Mouse (Mus musculus) bone marrow, adult 2 months (tissue): ENCODE results near the gene Ccdc93. TPM values are rescaled to one million over a fixed set of nuclear protein-coding genes. Genes with fewer than 3 reads are reported as not detected.

Experiments used
- H3K27ac ChIP-seq: fragments of 200-500 bp; 2 replicates; pipeline ENCODE4 v1.5.1; 2012; ENCODE audit warnings: low read depth, mild to moderate bottlenecking, control low read depth, inconsistent platforms, low read length; ENCODE audit not compliant: control insufficient read depth, poor library complexity, insufficient read depth
- H3K4me1 ChIP-seq: fragments of 200-500 bp; 2 replicates; pipeline ENCODE4 v1.6.1; 2011; ENCODE audit warnings: low read length; ENCODE audit not compliant: control insufficient read depth, insufficient read depth
- H3K4me3 ChIP-seq: fragments of 200-500 bp; replicated peaks from 2 replicates; pipeline ENCODE3; 2011; ENCODE audit warnings: mild to moderate bottlenecking, low read depth, low read length, control low read depth; ENCODE audit not compliant: control insufficient read depth
- CTCF ChIP-seq: fragments of 200-500 bp; IDR thresholded peaks from 2 replicates; pipeline ENCODE4 v1.5.1; 2011; ENCODE audit warnings: low read length, control low read depth; ENCODE audit not compliant: control insufficient read depth, insufficient read depth
- POLR2A ChIP-seq: fragments of 200-500 bp; IDR thresholded peaks from 2 replicates; pipeline ENCODE4 v1.6.1; 2011; ENCODE audit warnings: low read depth, mild to moderate bottlenecking, control low read depth, low read length, borderline replicate concordance; ENCODE audit not compliant: control insufficient read depth
- WGBS: fragments of 180-500 bp; shearing (Covaris S2); methylation state at CpG from one replicate; pipeline ENCODE4 v1.1.7; 2018; 5-methylcytosine and 5-hydroxymethylcytosine counted together
- polyA plus RNA-seq: library from polyadenylated mRNA; stranded (reverse); fragments of >200 nt; gene quantifications from 2 replicates; pipeline ENCODE4 v1.2.4, GENCODE M21; 2011; ENCODE audit warnings: low replicate concordance; ENCODE audit not compliant: missing spikeins, insufficient read depth, insufficient read length

Ccdc93 gene
- polyA plus RNA-seq: 3.5 and 4.7 TPM in 2 replicates

- Histone ChIP-seq H3K4me1 (peaks cover 2% of the 10 kb centered on the region; the same call in 1 of the 2 replicates), H3K4me3 (peak within 1 kb of the TSS; percentile 85), H3K27ac (peak within 1 kb of the TSS; percentile 62)
- TF ChIP-seq POLR2A: peak; percentile 70; the same call in 1 of the 2 replicates
- no peak for TF ChIP-seq CTCF
- under 1% methylated on average over 47 of the region's 47 CpGs for WGBS
These were observed at the start of gene Ccdc93 for GRCm38 (mm10) chr1:121430938-121431928. Gene Ccdc93, plus strand, starts transcription at chr1:121431049.

DNA sequence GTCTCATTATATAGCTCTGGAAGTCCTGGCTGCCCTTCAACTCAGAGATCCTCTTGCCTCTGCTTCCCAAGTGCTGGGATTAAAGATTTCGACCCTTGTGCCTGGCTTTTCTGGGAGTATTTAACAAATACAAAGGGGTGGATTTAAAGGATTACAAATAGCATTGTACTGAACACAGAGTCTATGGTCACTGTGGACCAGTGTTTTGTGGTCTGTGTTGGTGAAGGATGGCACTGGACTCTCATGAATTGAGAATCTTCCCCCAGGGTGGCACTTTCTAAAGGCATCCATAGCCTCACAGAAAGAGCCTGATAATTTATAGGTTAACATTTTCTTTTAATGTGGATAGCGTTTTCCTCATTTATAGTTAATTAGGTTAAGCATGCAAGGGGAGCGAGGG is 49.3 kb upstream of the Ccdc93 start:
- WGBS: 74% methylated on average over 3 of the region's 3 CpGs
- H3K4me1 ChIP-seq: no peaks in the 10 kb centered on the region
- H3K27ac ChIP-seq: no peak overlapping the region
- TF ChIP-seq CTCF: no peak
- TF ChIP-seq POLR2A: no peak
- no peak overlapping the region for H3K4me3 ChIP-seq

DNA sequence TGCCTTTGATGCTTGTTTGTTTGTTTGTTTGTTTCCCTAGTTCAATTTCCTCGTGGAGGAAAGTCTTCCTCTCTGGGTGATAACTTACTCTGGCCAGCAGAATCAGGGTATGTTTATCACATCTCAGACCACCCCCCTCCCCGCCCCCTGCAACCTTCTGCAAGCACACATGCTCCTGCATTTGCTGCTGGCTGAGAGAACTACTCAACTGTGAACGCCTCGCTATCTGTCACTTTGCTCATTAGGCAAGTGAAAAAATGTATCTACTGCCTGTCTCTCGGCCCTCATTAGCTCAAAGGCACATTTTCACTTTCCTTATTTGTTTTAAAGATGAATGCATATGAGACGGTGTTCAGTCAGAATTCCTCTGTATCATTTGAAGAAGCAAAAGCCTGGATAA is 42.5 kb upstream of the Ccdc93 start:
- H3K27ac ChIP-seq: no peak overlapping the region
- H3K4me1 ChIP-seq: no peaks in the 10 kb centered on the region
- no peak overlapping the region for H3K4me3 ChIP-seq
- no peak for TF ChIP-seq POLR2A
- TF ChIP-seq CTCF: no peak
- 68% methylated on average over 6 of the region's 6 CpGs for WGBS

DNA sequence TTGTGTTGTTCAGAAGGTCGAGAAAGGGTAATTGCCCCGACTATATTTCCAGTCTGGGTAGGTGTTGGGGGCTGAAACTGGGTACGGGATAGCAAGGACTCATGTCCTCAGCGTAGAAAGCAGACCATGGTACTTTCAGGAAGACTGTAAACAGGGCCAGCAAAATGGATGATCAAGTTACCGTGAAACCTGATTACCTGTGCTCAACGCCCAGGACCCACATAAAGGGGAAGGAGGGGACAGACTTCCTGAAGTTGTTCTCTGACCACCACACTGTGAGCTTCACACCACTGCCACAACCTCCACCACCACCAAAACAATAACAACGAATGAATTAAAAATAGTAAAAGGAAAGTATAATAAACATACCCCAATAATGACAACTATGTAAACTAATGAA is 42.1 kb upstream of the Ccdc93 start:
- Histone ChIP-seq H3K4me3 (no peak overlapping the region), H3K4me1 (no peaks in the 10 kb centered on the region), H3K27ac (no peak overlapping the region)
- WGBS: 74% methylated on average over 7 of the region's 7 CpGs
- TF ChIP-seq CTCF (no peak), POLR2A (no peak)

GRCm38 (mm10) chr1:121389574-121389973 is 41.3 kb upstream of the Ccdc93 start:
- Histone ChIP-seq H3K4me3 (no peak overlapping the region), H3K4me1 (no peaks in the 10 kb centered on the region), H3K27ac (no peak overlapping the region)
- TF ChIP-seq POLR2A (no peak), CTCF (0 out of 2 replicates have a peak, but pooled peaks have one; percentile 12)
- WGBS: 85% methylated on average over 12 of the region's 12 CpGs

- WGBS: 91% methylated on average over 5 of the region's 5 CpGs
- Histone ChIP-seq H3K4me1 (no peaks in the 10 kb centered on the region), H3K27ac (no peak overlapping the region), H3K4me3 (no peak overlapping the region)
- no peak for TF ChIP-seq CTCF
- no peak for TF ChIP-seq POLR2A
These were observed 40.8 kb upstream of the Ccdc93 start for GRCm38 (mm10) chr1:121390003-121390402.

- TF ChIP-seq CTCF: no peak
- TF ChIP-seq POLR2A: no peak
- WGBS: 74% methylated on average over 13 of the region's 13 CpGs
- H3K4me1 ChIP-seq: no peaks in the 10 kb centered on the region
- no peak overlapping the region for H3K4me3 ChIP-seq
- H3K27ac ChIP-seq: no peak overlapping the region
These were observed 40.4 kb upstream of the Ccdc93 start for GRCm38 (mm10) chr1:121390421-121390820.

DNA sequence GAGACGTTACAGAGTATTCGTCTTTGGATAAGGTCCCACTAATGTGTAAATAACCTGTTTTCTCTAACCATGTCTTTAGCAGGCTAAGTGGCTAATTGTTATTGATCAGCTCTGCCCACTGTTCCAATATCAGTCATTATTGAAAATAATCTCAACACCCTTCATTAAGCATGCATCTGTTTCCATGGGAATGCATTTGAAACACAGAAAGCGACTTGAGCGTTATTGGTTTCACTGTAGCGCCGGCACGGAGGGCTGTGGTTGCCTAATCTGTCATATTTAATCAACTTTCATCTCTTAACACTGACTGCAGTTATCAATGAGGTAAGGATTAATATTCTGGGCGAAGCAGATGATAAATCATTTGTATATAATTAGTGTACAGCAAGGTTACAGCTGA is 40.0 kb upstream of the Ccdc93 start:
- TF ChIP-seq CTCF (no peak), POLR2A (no peak)
- H3K4me3 ChIP-seq: no peak overlapping the region
- no peak overlapping the region for H3K27ac ChIP-seq
- H3K4me1 ChIP-seq: no peaks in the 10 kb centered on the region
- 82% methylated on average over 8 of the region's 8 CpGs for WGBS
